8 mouse cellular contexts compared by ENCODE assay signal in genomic region chr16:21693981-21694462, GRCm38 (mm10). TPM values are rescaled to one million over a fixed set of nuclear protein-coding genes. Genes with fewer than 3 reads are reported as not detected.
DNase-seq lines count a peak whose midpoint lies in the region; ATAC-seq and TF ChIP-seq lines count a peak whose summit lies in the region.

No protein-coding gene starts in this region.

- H3K9ac ChIP-seq in heart, adult 2 months (ENCODE audit: low read depth, low read length), result peak overlapping the region; percentile 85
- peak overlapping the region; percentile 66 for H3K9ac ChIP-seq in liver, embryonic 11.5 days (ENCODE audit: low read depth, low read length)
- peak overlapping the region; percentile 88 for H3K9ac ChIP-seq in stomach, postnatal 0 days (ENCODE audit: low read length)

- intact Hi-C loops in gastrocnemius, adult 2 months (cut with DNase I), result loop anchor here (5.0 kb wide), 1 partner anchor 37 kb away; no protein-coding TSS in a partner anchor
- intact Hi-C loops in gastrocnemius, postnatal 14 days (cut with DNase I; ENCODE audit: low total_unique reads), result no loop called here
- intact Hi-C loops in heart, adult 2 months (cut with DNase I), result loop anchor here (5.0 kb wide), 1 partner anchor 52 kb away; no protein-coding TSS in a partner anchor

- no peak; the same call in 1 of the 2 replicates for TF ChIP-seq POLR2A in heart, adult 2 months (IDR thresholded peaks at IDR 0.05; ENCODE audit: insufficient read depth, low read depth, low read length)
- TF ChIP-seq POLR2A in myocyte (IDR thresholded peaks at IDR 0.05; ENCODE audit: insufficient read length, low read depth), result no peak

- peaks cover 15% of the 10 kb centered on the region for H3K4me1 ChIP-seq in heart, adult 2 months (ENCODE audit: control insufficient read depth, insufficient read depth, low read length)
- peaks cover 3% of the 10 kb centered on the region; the same call in 1 of the 2 replicates for H3K4me1 ChIP-seq in liver, embryonic 11.5 days (replicated peaks; ENCODE audit: control insufficient read depth, insufficient read depth, low read length)
- no peaks in the 10 kb centered on the region for H3K4me1 ChIP-seq in stomach, postnatal 0 days (replicated peaks; ENCODE audit: control insufficient read depth, insufficient read depth)

- H3K27me3 ChIP-seq in heart, adult 2 months (ENCODE audit: control insufficient read depth, insufficient read depth, low read length), result no peaks in the 10 kb centered on the region
- H3K27me3 ChIP-seq in liver, embryonic 11.5 days (replicated peaks; ENCODE audit: control insufficient read depth, insufficient read depth, low read length), result peaks cover 38% of the 10 kb centered on the region
- no peaks in the 10 kb centered on the region for H3K27me3 ChIP-seq in myocyte (ENCODE audit: control insufficient read depth, insufficient read depth, insufficient read length)
- H3K27me3 ChIP-seq in stomach, postnatal 0 days (ENCODE audit: control insufficient read depth, insufficient read depth, low read length), result no peaks in the 10 kb centered on the region

- H3K27ac ChIP-seq in gastrocnemius, adult 2 months, result peak overlapping the region; percentile 96
- H3K27ac ChIP-seq in heart, adult 2 months, result peak overlapping the region; percentile 94
- peak overlapping the region; percentile 21; the same call in 1 of the 2 replicates for H3K27ac ChIP-seq in liver, embryonic 11.5 days (ENCODE audit: low read depth, low read length)
- H3K27ac ChIP-seq in stomach, postnatal 0 days (replicated peaks), result peak overlapping the region; percentile 92

- peak overlapping the region; percentile 91 for H3K4me2 ChIP-seq in liver, embryonic 11.5 days
- H3K4me2 ChIP-seq in myocyte (ENCODE audit: low read depth), result peak overlapping the region; percentile 83
- H3K4me2 ChIP-seq in stomach, postnatal 0 days (replicated peaks; ENCODE audit: low read depth), result peak overlapping the region; percentile 98

- WGBS in heart, adult 2 months, result under 1% methylated on average over 45 of the region's 45 CpGs
- WGBS in liver, embryonic 11.5 days, result under 1% methylated on average over 45 of the region's 45 CpGs
- under 1% methylated on average over 40 of the region's 45 CpGs for WGBS in stomach, postnatal 0 days

- peak overlapping the region; percentile 80 for H3ac ChIP-seq in myocyte (ENCODE audit: control insufficient read depth, insufficient read length)

- peak; percentile 37; the same call in 1 of the 2 replicates for ATAC-seq in liver, embryonic 11.5 days (replicated peaks; ENCODE audit: low FRiP score)
- peak; percentile 65 for ATAC-seq in stomach, postnatal 0 days (ENCODE audit: low FRiP score, low TSS enrichment)

- no peak for TF ChIP-seq CTCF in gastrocnemius, adult 2 months (IDR thresholded peaks at IDR 0.05)
- no peak for TF ChIP-seq CTCF in heart, adult 2 months (IDR thresholded peaks at IDR 0.05)
- no peak; the same call in 1 of the 2 replicates for TF ChIP-seq CTCF in stomach, postnatal 0 days (IDR thresholded peaks at IDR 0.05; ENCODE audit: low read depth)

- H3K9me3 ChIP-seq in liver, embryonic 11.5 days (ENCODE audit: control insufficient read depth, low read length), result no peaks in the 10 kb centered on the region
- no peaks in the 10 kb centered on the region for H3K9me3 ChIP-seq in stomach, postnatal 0 days (ENCODE audit: control insufficient read depth, low read length)

- H3K79me2 ChIP-seq in heart, adult 2 months (replicated peaks; ENCODE audit: control insufficient read depth, insufficient read depth, low read length), result no peaks in the 10 kb centered on the region; the same call in 1 of the 2 replicates
- H3K79me2 ChIP-seq in myocyte (ENCODE audit: control insufficient read depth, insufficient read depth), result no peaks in the 10 kb centered on the region

- no peak for TF ChIP-seq EP300 in heart, adult 2 months (IDR thresholded peaks at IDR 0.05; ENCODE audit: insufficient read depth, low read depth, low read length)
- TF ChIP-seq EP300 in stomach, postnatal 0 days (optimal IDR thresholded peaks at IDR 0.05), result no peak

- H3K36me3 ChIP-seq in heart, adult 2 months (ENCODE audit: control insufficient read depth, insufficient read depth, low read length), result no peaks in the 10 kb centered on the region; the same call in 1 of the 2 replicates
- no peaks in the 10 kb centered on the region for H3K36me3 ChIP-seq in liver, embryonic 11.5 days (ENCODE audit: control insufficient read depth, insufficient read depth, low read length)
- H3K36me3 ChIP-seq in myocyte (ENCODE audit: control insufficient read depth, insufficient read depth), result no peaks in the 10 kb centered on the region
- H3K36me3 ChIP-seq in stomach, postnatal 0 days (ENCODE audit: control insufficient read depth, insufficient read depth, low read length), result no peaks in the 10 kb centered on the region

- DNase-seq in gastrocnemius, adult 2 months, result peak; percentile 77
- no peak for DNase-seq in gastrocnemius, postnatal 14 days
- DNase-seq in cerebellum, postnatal 14 days, result peak; percentile 76 to 87
- no peak for DNase-seq in heart, adult 2 months
- peak; percentile 13 to 49 for DNase-seq in kidney, adult 8-10 months
- peak; percentile 60 for DNase-seq in liver, embryonic 11.5 days (ENCODE audit: low spot score)
- peak; percentile 57 for DNase-seq in stomach, postnatal 0 days (ENCODE audit: low spot score)

- H3K4me3 ChIP-seq in gastrocnemius, adult 2 months, result peak overlapping the region; percentile 92
- peak overlapping the region; percentile 96 for H3K4me3 ChIP-seq in heart, adult 2 months
- peak overlapping the region; percentile 71 for H3K4me3 ChIP-seq in liver, embryonic 11.5 days (ENCODE audit: low read depth, low read length)
- H3K4me3 ChIP-seq in myocyte, result peak overlapping the region; percentile 32
- peak overlapping the region; percentile 86 for H3K4me3 ChIP-seq in stomach, postnatal 0 days (ENCODE audit: low read depth, low read length)

TF ChIP-seq in myocyte, 11 proteins besides CTCF, POLR2A, EP300 and RAD21:
- TF ChIP-seq MYOD1 (IDR thresholded peaks at IDR 0.05; ENCODE audit: control insufficient read depth in 1 of 3, insufficient read length in 2 of 3, low read depth in 2 of 3) (peak in 1 of 3 experiments; percentile 28), E2F4 (IDR thresholded peaks at IDR 0.05; ENCODE audit: insufficient read depth) (no peak)

RNA-seq across cellular contexts. Expression of gene 2510009E07Rik, which starts 0.4 kb away (rescaled TPM):
- total RNA-seq in gastrocnemius, adult 2 months (2021), result 10 to 100 TPM; 20.7 to 28.3 TPM
- 10 to 100 TPM; 20.8 to 21.0 TPM for total RNA-seq in gastrocnemius, postnatal 14 days (2021)
- total RNA-seq in heart, adult 2 months (2021), result 10 to 100 TPM; 23.8 to 25.2 TPM
- 10.9 and 20.3 TPM in 2 replicates for polyA plus RNA-seq in heart, adult 2 months (2012; rRNA removed)
- 5.6 and 5.7 TPM in 2 replicates for polyA plus RNA-seq in liver, embryonic 11.5 days (2014; fragmentation: Nextera tagmentation; extraction: Ambion mirVana)
- 4.4 TPM for polyA plus RNA-seq in myocyte (2012; fragmentation: generic; extraction: Trizol)
- 9.6 and 10.3 TPM in 2 replicates for polyA plus RNA-seq in stomach, postnatal 0 days (2015; fragmentation: Nextera tagmentation; extraction: Ambion mirVana)

Comparison
In these comparisons a context has a peak if more than half of its experiments do, and no peak if none do; other contexts are left out.
1. DNase-seq: peak in gastrocnemius, adult 2 months (single experiment), cerebellum, postnatal 14 days (2 of 2), kidney, adult 8-10 months (2 of 2), liver, embryonic 11.5 days (single experiment) and stomach, postnatal 0 days (single experiment); none in gastrocnemius, postnatal 14 days (single experiment) and heart, adult 2 months (0 of 2).
2. H3K27ac ChIP-seq: peak in every context shown above with its lines; median percentile 96 in gastrocnemius, adult 2 months; 94 in heart, adult 2 months; 92 in stomach, postnatal 0 days; 21 in liver, embryonic 11.5 days.
3. H3K4me3 ChIP-seq: peak in every context shown above with its lines; median percentile 96 in heart, adult 2 months; 92 in gastrocnemius, adult 2 months; 86 in stomach, postnatal 0 days; 71 in liver, embryonic 11.5 days; 32 in myocyte.
4. Peak in every context shown above with its lines, with median percentiles within 50 percentile points of each other: H3K9ac ChIP-seq and H3K4me2 ChIP-seq.